Mouse (Mus musculus): ENCODE data around the gene Dnajc28. TPM values are rescaled to one million over a fixed set of nuclear protein-coding genes. Genes with fewer than 3 reads are reported as not detected.

Gene Dnajc28
- polyA plus RNA-seq, 1 experiment from 2014 or later = 4.6 TPM

DNA sequence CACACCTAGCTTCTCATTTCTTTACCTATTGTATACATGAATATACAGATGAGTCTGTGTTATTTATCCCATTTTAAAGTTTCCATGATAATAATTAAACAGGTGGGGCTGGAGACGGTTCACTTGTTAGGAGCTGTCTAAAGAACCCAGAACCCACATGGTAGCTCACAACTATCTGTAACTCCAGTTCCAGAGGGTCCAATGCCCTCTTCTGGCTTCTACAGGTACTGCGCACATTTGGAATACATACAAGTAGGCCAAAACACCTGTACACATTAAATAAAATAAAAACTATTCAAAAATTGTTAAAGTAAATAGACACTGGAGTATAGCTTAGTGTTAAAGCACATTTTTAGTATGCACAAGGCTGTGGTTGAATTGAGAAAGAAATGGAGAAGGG is 36.5 kb downstream of the Dnajc28 start:
- H3K27ac ChIP-seq (replicated peaks) = no peak overlapping the region
- peak; percentile 42 for DNase-seq (ENCODE audit: low spot score)
- no peak overlapping the region for H3K4me3 ChIP-seq
- H3K4me1 ChIP-seq = no peaks in the 10 kb centered on the region
- H3K36me3 ChIP-seq (replicated peaks) = peaks cover 36% of the 10 kb centered on the region
- WGBS = 58% methylated on average over 2 of the region's 2 CpGs
- no peaks in the 10 kb centered on the region for H3K9me3 ChIP-seq
- no peaks in the 10 kb centered on the region for H3K27me3 ChIP-seq (replicated peaks; ENCODE audit: low read depth, poor library complexity, severe bottlenecking)

DNA sequence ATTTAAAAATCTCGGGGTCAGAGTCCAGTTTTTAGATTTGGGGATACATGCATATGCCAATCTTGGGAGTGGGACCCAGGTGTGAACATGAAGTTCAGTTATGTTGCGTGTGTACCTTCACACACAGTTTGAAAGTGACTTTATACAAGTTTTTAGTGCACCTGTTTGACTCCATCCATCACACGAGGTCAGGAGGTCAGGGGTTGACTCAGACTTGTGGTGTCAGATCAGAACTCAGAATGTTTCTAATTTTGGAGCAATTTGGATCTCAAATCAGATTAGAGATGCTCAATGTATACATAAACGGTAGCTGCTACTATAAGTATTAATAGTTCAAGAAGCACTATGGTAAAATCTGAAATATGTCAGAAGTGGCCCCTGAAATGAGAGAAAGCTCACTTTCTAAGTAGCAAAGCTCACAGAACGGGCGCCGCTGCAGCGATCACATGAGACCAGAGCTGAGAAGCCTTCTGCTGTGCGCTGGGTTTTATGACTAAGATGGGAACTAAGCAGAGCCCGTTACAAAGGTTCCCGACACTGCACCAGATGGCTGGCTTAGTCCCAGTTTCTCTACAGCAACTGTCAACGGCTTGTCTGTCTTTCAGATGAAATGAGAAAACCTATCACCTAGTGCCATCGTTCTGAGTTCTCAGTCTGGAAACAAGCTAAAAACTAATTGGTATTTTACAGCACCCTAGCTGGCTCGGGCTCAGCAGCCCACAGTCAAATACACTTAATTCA is 39.7 kb downstream of the Dnajc28 start:
- Histone ChIP-seq H3K27ac (replicated peaks) (no peak overlapping the region), H3K4me3 (no peak overlapping the region), H3K9me3 (no peaks in the 10 kb centered on the region), H3K36me3 (replicated peaks) (peaks cover 24% of the 10 kb centered on the region), H3K4me1 (no peaks in the 10 kb centered on the region), H3K27me3 (replicated peaks; ENCODE audit: low read depth, poor library complexity, severe bottlenecking) (no peaks in the 10 kb centered on the region)
- DNase-seq (ENCODE audit: low spot score) = no peak
- 85% methylated on average over 14 of the region's 14 CpGs for WGBS

GRCm38 (mm10) chr16:91575151-91575550 is 43.7 kb downstream of the Dnajc28 start:
- Histone ChIP-seq H3K27me3 (replicated peaks; ENCODE audit: low read depth, poor library complexity, severe bottlenecking) (no peaks in the 10 kb centered on the region), H3K36me3 (replicated peaks) (peaks cover 12% of the 10 kb centered on the region), H3K9me3 (no peaks in the 10 kb centered on the region), H3K4me3 (no peak overlapping the region), H3K4me1 (no peaks in the 10 kb centered on the region; the same call in 1 of the 2 replicates), H3K27ac (replicated peaks) (no peak overlapping the region)
- 76% methylated on average over 13 of the region's 13 CpGs for WGBS
- DNase-seq (ENCODE audit: low spot score) = no peak

GRCm38 (mm10) chr16:91571105-91571504 is 47.7 kb downstream of the Dnajc28 start:
- WGBS = 71% methylated on average over 3 of the region's 3 CpGs

DNA sequence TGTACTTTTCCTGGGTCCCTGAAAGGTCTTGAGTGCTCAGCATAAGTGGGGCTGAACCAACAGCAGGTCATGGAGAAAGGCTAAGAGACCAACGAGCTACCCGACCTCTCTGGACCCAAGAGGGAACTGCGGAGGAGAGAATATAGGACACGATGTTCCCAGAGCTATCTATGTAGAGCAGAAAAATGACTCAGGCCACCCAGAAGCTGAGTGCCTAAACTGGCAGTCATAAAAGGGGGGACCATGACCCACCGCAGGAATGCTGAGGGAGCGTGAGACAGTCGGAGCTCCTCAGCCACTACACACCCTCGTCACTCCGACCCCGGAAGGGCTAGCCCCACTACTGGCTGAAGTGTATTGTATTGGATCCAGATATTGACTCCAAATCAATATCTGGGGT is 49.9 kb downstream of the Dnajc28 start:
- Histone ChIP-seq H3K36me3 (replicated peaks) (peaks cover 11% of the 10 kb centered on the region), H3K9me3 (no peaks in the 10 kb centered on the region), H3K27me3 (replicated peaks; ENCODE audit: low read depth, poor library complexity, severe bottlenecking) (no peaks in the 10 kb centered on the region), H3K4me3 (no peak overlapping the region), H3K4me1 (no peaks in the 10 kb centered on the region; the same call in 1 of the 2 replicates), H3K27ac (replicated peaks) (no peak overlapping the region)
- 89% methylated on average over 10 of the region's 10 CpGs for WGBS
- DNase-seq (ENCODE audit: low spot score) = no peak

More at GRCm38 (mm10) chr16:91571105-91571504, 47.7 kb downstream of the Dnajc28 start:
- H3K9me3 ChIP-seq = no peaks in the 10 kb centered on the region
- H3K4me1 ChIP-seq = no peaks in the 10 kb centered on the region; the same call in 1 of the 2 replicates
- no peak overlapping the region for H3K27ac ChIP-seq (replicated peaks)
- no peak overlapping the region for H3K4me3 ChIP-seq
- H3K27me3 ChIP-seq (replicated peaks; ENCODE audit: low read depth, poor library complexity, severe bottlenecking) = no peaks in the 10 kb centered on the region
- H3K36me3 ChIP-seq (replicated peaks) = peaks cover 8% of the 10 kb centered on the region
- DNase-seq (ENCODE audit: low spot score) = no peak

DNA sequence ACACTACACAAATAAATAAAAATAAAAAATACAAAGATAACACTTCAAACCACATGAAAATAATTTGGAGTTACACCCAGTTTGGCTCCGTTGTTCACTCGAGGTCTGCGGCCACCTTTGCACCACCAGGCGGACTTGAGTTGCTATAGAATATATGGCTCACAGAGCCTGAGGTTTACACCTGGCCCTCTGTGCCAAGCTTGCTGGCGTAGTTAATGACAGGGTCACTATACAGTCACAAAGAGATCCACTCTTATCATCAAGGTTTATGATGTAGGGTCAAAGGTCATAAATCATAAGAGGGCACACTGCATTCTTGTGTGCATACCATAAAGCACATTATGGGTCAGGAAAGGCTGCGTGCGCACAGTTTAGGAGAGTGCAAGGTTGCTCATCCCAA is 52.8 kb downstream of the Dnajc28 start:
- H3K9me3 ChIP-seq = no peaks in the 10 kb centered on the region
- WGBS = 88% methylated on average over 7 of the region's 7 CpGs

DNA sequence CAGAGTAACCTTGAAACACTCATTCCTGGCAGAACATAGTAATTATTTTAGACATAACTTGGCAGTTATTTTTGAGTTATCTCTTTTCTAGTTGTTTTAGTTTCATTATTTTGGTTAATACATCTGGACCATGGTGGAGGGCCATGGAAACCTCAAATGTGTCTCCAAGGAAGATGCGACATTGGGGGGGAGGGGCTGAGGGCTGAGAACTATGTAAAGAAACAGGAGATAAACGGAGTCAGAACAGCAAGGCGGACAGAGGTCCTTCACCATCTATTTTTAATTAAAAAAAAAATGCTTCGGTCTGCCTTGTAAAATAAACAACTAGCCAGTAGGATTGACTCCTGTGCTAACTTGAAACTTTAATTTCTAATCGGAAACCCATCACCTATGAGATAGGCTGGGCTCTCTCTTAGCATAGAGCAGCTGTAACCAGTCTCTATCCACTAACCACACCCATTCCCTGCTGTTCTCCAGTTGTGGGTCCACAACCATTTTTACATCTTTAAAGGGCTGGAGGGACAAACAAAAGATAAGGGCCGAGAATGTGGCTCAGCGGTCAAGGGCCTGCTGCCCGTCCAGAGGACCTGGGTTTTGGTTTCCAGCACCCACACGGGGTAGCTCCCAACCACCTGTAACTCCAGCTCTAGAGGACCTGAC is 53.4 kb downstream of the Dnajc28 start:
- H3K4me1 ChIP-seq = peaks cover 5% of the 10 kb centered on the region
- no peak overlapping the region for H3K4me3 ChIP-seq
- no peak overlapping the region for H3K27ac ChIP-seq (replicated peaks)
- peaks cover 40% of the 10 kb centered on the region for H3K36me3 ChIP-seq (replicated peaks)
- no peak for DNase-seq (ENCODE audit: low spot score)
- H3K9me3 ChIP-seq = no peaks in the 10 kb centered on the region
- H3K27me3 ChIP-seq (replicated peaks; ENCODE audit: low read depth, poor library complexity, severe bottlenecking) = no peaks in the 10 kb centered on the region
- 68% methylated on average over 9 of the region's 9 CpGs for WGBS

More for the DNA sequence above, 52.8 kb downstream of the Dnajc28 start:
- Histone ChIP-seq H3K27me3 (replicated peaks; ENCODE audit: low read depth, poor library complexity, severe bottlenecking) (no peaks in the 10 kb centered on the region), H3K36me3 (replicated peaks) (peaks cover 35% of the 10 kb centered on the region), H3K4me1 (peaks cover 5% of the 10 kb centered on the region), H3K4me3 (no peak overlapping the region), H3K27ac (replicated peaks) (no peak overlapping the region)
- DNase-seq (ENCODE audit: low spot score) = no peak

- H3K27ac ChIP-seq (replicated peaks) = no peak overlapping the region
- H3K4me3 ChIP-seq = no peak overlapping the region
- 89% methylated on average over 4 of the region's 4 CpGs for WGBS
- peaks cover 5% of the 10 kb centered on the region for H3K4me1 ChIP-seq
- H3K36me3 ChIP-seq (replicated peaks) = peaks cover 45% of the 10 kb centered on the region
- no peaks in the 10 kb centered on the region for H3K9me3 ChIP-seq
- no peaks in the 10 kb centered on the region for H3K27me3 ChIP-seq (replicated peaks; ENCODE audit: low read depth, poor library complexity, severe bottlenecking)
- no peak for DNase-seq (ENCODE audit: low spot score)
Measured at GRCm38 (mm10) chr16:91564580-91565291, 54.1 kb downstream of the Dnajc28 start.

Other genes starting within 250 kb of the Dnajc28 start
- 29.7 and 31.0 TPM in 2 replicates for gene Ifnar2, start 246.2 kb downstream of the Dnajc28 start, polyA plus RNA-seq (2016; fragmentation: Nextera tagmentation; extraction: Ambion mirVana)
- not detected in 2 replicates for gene Gm21970, start 227.3 kb downstream of the Dnajc28 start, polyA plus RNA-seq (2016; fragmentation: Nextera tagmentation; extraction: Ambion mirVana)
- 7.8 and 8.9 TPM in 2 replicates for gene Il10rb, start 212.9 kb downstream of the Dnajc28 start, polyA plus RNA-seq (2016; fragmentation: Nextera tagmentation; extraction: Ambion mirVana)
- gene Ifnar1, start 133.8 kb downstream of the Dnajc28 start, polyA plus RNA-seq (2016; fragmentation: Nextera tagmentation; extraction: Ambion mirVana) = 56.9 and 57.6 TPM in 2 replicates
- gene Ifngr2, start 72.0 kb downstream of the Dnajc28 start, polyA plus RNA-seq (2016; fragmentation: Nextera tagmentation; extraction: Ambion mirVana) = 29.9 and 32.7 TPM in 2 replicates
- 25.6 and 28.5 TPM in 2 replicates for gene Tmem50b, start 21.2 kb downstream of the Dnajc28 start, polyA plus RNA-seq (2016; fragmentation: Nextera tagmentation; extraction: Ambion mirVana)
- 168 and 185 TPM in 2 replicates for gene Gart, start 27.9 kb upstream of the Dnajc28 start, polyA plus RNA-seq (2016; fragmentation: Nextera tagmentation; extraction: Ambion mirVana)
- 112 and 119 TPM in 2 replicates for gene Son, start 28.5 kb upstream of the Dnajc28 start, polyA plus RNA-seq (2016; fragmentation: Nextera tagmentation; extraction: Ambion mirVana)
- 31.9 and 37.5 TPM in 2 replicates for gene Donson, start 69.7 kb upstream of the Dnajc28 start, polyA plus RNA-seq (2016; fragmentation: Nextera tagmentation; extraction: Ambion mirVana)
- gene Cryzl1, start 109.9 kb upstream of the Dnajc28 start, polyA plus RNA-seq (2016; fragmentation: Nextera tagmentation; extraction: Ambion mirVana) = 60.0 and 63.7 TPM in 2 replicates
- 40.1 and 43.5 TPM in 2 replicates for gene Itsn1, start 110.3 kb upstream of the Dnajc28 start, polyA plus RNA-seq (2016; fragmentation: Nextera tagmentation; extraction: Ambion mirVana)